Comparison of ENCODE assay signal across 8 mouse cellular contexts in genomic region chr11:29547752-29548503, GRCm38 (mm10). TPM values are rescaled to one million over a fixed set of nuclear protein-coding genes. Genes with fewer than 3 reads are reported as not detected.
DNase-seq lines count a peak whose midpoint lies in the region; ATAC-seq lines count a peak whose summit lies in the region.

Gene Clhc1, plus strand, starts transcription at chr11:29547950.
Gene Rps27a, minus strand, starts transcription at chr11:29548109.

- peak within 1 kb of the TSS; percentile 78 for H3K9ac ChIP-seq in hindbrain, embryonic 12.5 days

- peak within 1 kb of the TSS; percentile 82 for H3K27ac ChIP-seq in hindbrain, embryonic 12.5 days

- peak; percentile 98 for ATAC-seq in hindbrain, embryonic 12.5 days (ENCODE audit: low FRiP score)

- peaks cover 9% of the 10 kb centered on the region for H3K4me1 ChIP-seq in hindbrain, embryonic 12.5 days

- no peaks in the 10 kb centered on the region for H3K27me3 ChIP-seq in hindbrain, embryonic 12.5 days

- no peaks in the 10 kb centered on the region for H3K9me3 ChIP-seq in hindbrain, embryonic 12.5 days (replicated peaks)

- H3K4me3 ChIP-seq in hindbrain, embryonic 12.5 days: peak within 1 kb of the TSS; percentile 54

- H3K4me2 ChIP-seq in hindbrain, embryonic 12.5 days (replicated peaks): peak within 1 kb of the TSS; percentile 67

- DNase-seq in NIH3T3 (ENCODE audit: low read depth): peak; percentile 95
- peak; percentile 93 to 97 for DNase-seq in cerebellum, postnatal 10 days
- DNase-seq in frontal cortex, postnatal 10 days (ENCODE audit: low spot score in 2 of 2): peak; percentile 83 to 91
- DNase-seq in layer of hippocampus, postnatal 14 days (ENCODE audit: low spot score in 2 of 2): peak; percentile 94 to 97
- peak; percentile 97 for DNase-seq in lung, postnatal 14 days
- DNase-seq in retina, adult 2 months (ENCODE audit: low read depth, low spot score): peak; percentile 93
- DNase-seq in thymus, postnatal 36 days: peak; percentile 92 to 95

- peaks cover 25% of the 10 kb centered on the region for H3K36me3 ChIP-seq in hindbrain, embryonic 12.5 days

- WGBS in hindbrain, embryonic 12.5 days: under 1% methylated on average over 46 of the region's 46 CpGs

RNA-seq across cellular contexts. Expression of gene Clhc1, which starts in this region (rescaled TPM):
- 0.29 TPM in 1 of 2 replicates, not detected in the other for polyA plus RNA-seq in hindbrain, embryonic 12.5 days (2016; fragmentation: Nextera tagmentation; extraction: Ambion mirVana)
- total RNA-seq in layer of hippocampus, postnatal 14 days (2021): under 1 TPM in 1 of 2 experiments, not detected in 1; 0.37 TPM

RNA-seq across cellular contexts. Expression of gene Rps27a, which starts in this region (rescaled TPM):
- polyA plus RNA-seq in hindbrain, embryonic 12.5 days (2016; fragmentation: Nextera tagmentation; extraction: Ambion mirVana): 662 and 771 TPM in 2 replicates
- total RNA-seq in layer of hippocampus, postnatal 14 days (2021): 100 to 1,000 TPM; 439 to 442 TPM

Comparison
In these comparisons a context has a peak if more than half of its experiments do, and no peak if none do; other contexts are left out.
1. Peak in every context shown above with its lines: DNase-seq, ATAC-seq, H3K4me3 ChIP-seq and H3K27ac ChIP-seq.